Mouse (Mus musculus) B cell, adult (primary cell): ENCODE measurements around the gene Marveld2. TPM values are rescaled to one million over a fixed set of nuclear protein-coding genes. Genes with fewer than 3 reads are reported as not detected.

Experiments used
- total RNA-seq: library from RNA; stranded (reverse); gene quantifications from 4 replicates; pipeline ENCODE4 v1.2.4, GENCODE M21; 2023; ENCODE audit not compliant: inconsistent age

The Marveld2 gene
- total RNA-seq, result 9.7 to 12.1 TPM (median 10.1 TPM) in 4 replicates

GRCm38 (mm10) chr13:100616181-100617087 lies at the start of gene Marveld2:
Marveld2 (minus strand) TSS chr13:100616971.

GRCm38 (mm10) chr13:100651439-100652186 lies 34.8 kb upstream of the Marveld2 start, which contains the start of gene Taf9:
Taf9 (plus strand) TSS chr13:100651579.

GRCm38 (mm10) chr13:100650550-100651438 lies 34.0 kb upstream of the Marveld2 start, which contains the start of the genes Ak6 and Rad17:
Ak6 (plus strand) TSS chr13:100650979.
Rad17 (minus strand) TSS chr13:100651051.

GRCm38 (mm10) chr13:100552369-100553041 lies 64.3 kb downstream of the Marveld2 start, which contains the start of gene Ocln:
Ocln (minus strand) TSS chr13:100552718.

Other genes with a start within 250 kb of the Marveld2 start
- gene Naip1, start 164.1 kb downstream of the Marveld2 start, total RNA-seq, result 0.13 TPM in 1 of 4 replicates, not detected in the others
- gene Gtf2h2, start 124.4 kb downstream of the Marveld2 start, total RNA-seq, result 54.9 to 63.3 TPM (median 57.4 TPM) in 4 replicates
- gene Ocln, start 64.3 kb downstream of the Marveld2 start, total RNA-seq, result not detected in 4 replicates
- gene Ak6, start 34.0 kb upstream of the Marveld2 start, total RNA-seq, result 96.5 to 119 TPM (median 106 TPM) in 4 replicates
- 30.7 to 32.7 TPM (median 31.6 TPM) in 4 replicates for gene Rad17, start 34.1 kb upstream of the Marveld2 start, total RNA-seq
- gene Taf9, start 34.6 kb upstream of the Marveld2 start, total RNA-seq, result 17.8 to 21.4 TPM (median 19.4 TPM) in 4 replicates
- gene Ccdc125, start 52.7 kb upstream of the Marveld2 start, total RNA-seq, result 12.4 to 14.3 TPM (median 12.9 TPM) in 4 replicates
- gene Cdk7, start 114.0 kb upstream of the Marveld2 start, total RNA-seq, result 33.5 to 40.8 TPM (median 37.2 TPM) in 4 replicates
- 24.3 to 28.0 TPM (median 26.8 TPM) in 4 replicates for gene Mrps36, start 127.7 kb upstream of the Marveld2 start, total RNA-seq
- gene Cenph, start 158.9 kb upstream of the Marveld2 start, total RNA-seq, result 1.3 to 2.9 TPM (median 1.8 TPM) in 4 replicates
- gene Ccnb1, start 169.6 kb upstream of the Marveld2 start, total RNA-seq, result 4.3 to 8.4 TPM (median 6.1 TPM) in 4 replicates
- 91.7 to 105 TPM (median 95.9 TPM) in 4 replicates for gene Slc30a5, start 216.5 kb upstream of the Marveld2 start, total RNA-seq